Mouse (Mus musculus) MEL (cell line): ENCODE measurements around the gene Cdk5. TPM values are rescaled to one million over a fixed set of nuclear protein-coding genes. Genes with fewer than 3 reads are reported as not detected.

Experiments
- DNase-seq: peaks from one replicate; pipeline ENCODE4 v3.0.0; 2011; ENCODE audit warnings: low read depth, low spot score
- H3K27ac ChIP-seq: 2 replicates; pipeline ENCODE4 v1.5.1; 2012; ENCODE audit warnings: low read depth, mild to moderate bottlenecking, control low read depth, low read length, moderate library complexity; ENCODE audit not compliant: control insufficient read depth
- H3K27me3 ChIP-seq, 2 experiments: fragments of 150-350 bp in 1 of 2; sonication (generic) in 1 of 2; 2 replicates each; pipeline ENCODE4 v1.6.1; 2012; ENCODE audit warnings: low read length in 2 of 2, mild to moderate bottlenecking in 2 of 2, improper control_type of control experiment in 1 of 2, moderate library complexity in 1 of 2; ENCODE audit not compliant: insufficient read depth in 2 of 2, control insufficient read depth in 1 of 2
- H3K36me3 ChIP-seq, 2 experiments: 2 replicates each; pipeline ENCODE4 v1.6.1; 2012 to 2014; ENCODE audit warnings: low read length in 2 of 2, improper control_type of control experiment in 1 of 2, inconsistent platforms in 1 of 2, mild to moderate bottlenecking in 1 of 2; ENCODE audit not compliant: insufficient read depth in 2 of 2, control insufficient read depth in 1 of 2
- H3K4me1 ChIP-seq, 2 experiments: fragments of 150-350 bp in 1 of 2; sonication (generic) in 1 of 2; 2 replicates each; pipeline ENCODE4 v1.6.1; 2012; ENCODE audit warnings: low read length in 2 of 2, improper control_type of control experiment in 1 of 2, mild to moderate bottlenecking in 1 of 2; ENCODE audit not compliant: insufficient read depth in 2 of 2, control insufficient read depth in 1 of 2
- H3K4me3 ChIP-seq, 2 experiments: fragments of 150-350 bp in 1 of 2; sonication (generic) in 1 of 2; 2 replicates each; pipeline ENCODE4 v1.5.1; 2012; ENCODE audit warnings: low read depth in 2 of 2, low read length in 2 of 2, mild to moderate bottlenecking in 2 of 2, moderate library complexity in 2 of 2, control low read depth in 1 of 2, improper control_type of control experiment in 1 of 2; ENCODE audit not compliant: control insufficient read depth in 1 of 2, insufficient read depth in 1 of 2
- H3K79me2 ChIP-seq: 2 replicates; pipeline ENCODE4 v1.6.1; 2012; ENCODE audit warnings: mild to moderate bottlenecking, low read length, moderate library complexity; ENCODE audit not compliant: control insufficient read depth, poor library complexity, insufficient read depth
- H3K9ac ChIP-seq: 2 replicates; pipeline ENCODE4 v1.6.1; 2012; ENCODE audit warnings: low read depth, mild to moderate bottlenecking, control low read depth, low read length, moderate library complexity; ENCODE audit not compliant: control insufficient read depth, poor library complexity, severe bottlenecking
- H3K9me3 ChIP-seq: fragments of 150-350 bp; sonication (generic); replicated peaks from 2 replicates; pipeline ENCODE4 v1.6.1; 2012; ENCODE audit warnings: mild to moderate bottlenecking, low read length, improper control_type of control experiment, moderate library complexity; ENCODE audit not compliant: insufficient read depth
- BHLHE40 ChIP-seq: IDR thresholded peaks from 2 replicates; pipeline ENCODE4 v1.6.1; 2012; ENCODE audit warnings: low read depth, mild to moderate bottlenecking, inconsistent platforms, low read length, improper control_type of control experiment, borderline replicate concordance
- E2F4 ChIP-seq: IDR thresholded peaks from 2 replicates; pipeline ENCODE4 v1.6.1; 2011; ENCODE audit warnings: low read depth, low read length, improper control_type of control experiment, borderline replicate concordance
- ELF1 ChIP-seq: IDR thresholded peaks from 2 replicates; pipeline ENCODE4 v1.6.1; 2014; ENCODE audit warnings: low read depth, mild to moderate bottlenecking, inconsistent platforms, low read length, improper control_type of control experiment, moderate library complexity
- EP300 ChIP-seq, 2 experiments: IDR thresholded peaks; 2 replicates each; pipeline ENCODE4 v1.6.1; 2011; ENCODE audit warnings: improper control_type of control experiment in 2 of 2, low read length in 2 of 2, low read depth in 1 of 2, mild to moderate bottlenecking in 1 of 2
- GABPA ChIP-seq: IDR thresholded peaks from 2 replicates; pipeline ENCODE4 v1.6.1; 2012; ENCODE audit warnings: low read depth, mild to moderate bottlenecking, inconsistent platforms, low read length, improper control_type of control experiment, moderate library complexity
- GATA1 ChIP-seq: IDR thresholded peaks from 2 replicates; pipeline ENCODE4 v1.6.1; 2011; ENCODE audit warnings: low read depth, low read length, improper control_type of control experiment
- MAX ChIP-seq: IDR thresholded peaks from 2 replicates; pipeline ENCODE4 v1.6.1; 2011; ENCODE audit warnings: low read length, improper control_type of control experiment
- MAZ ChIP-seq: IDR thresholded peaks from 2 replicates; pipeline ENCODE4 v1.6.1; 2012; ENCODE audit warnings: low read depth, mild to moderate bottlenecking, inconsistent platforms, low read length, improper control_type of control experiment
- MEF2A ChIP-seq: IDR thresholded peaks from 2 replicates; pipeline ENCODE4 v1.6.1; 2014; ENCODE audit warnings: low read depth, mild to moderate bottlenecking, inconsistent platforms, low read length, improper control_type of control experiment; ENCODE audit not compliant: poor library complexity, insufficient replicate concordance, severe bottlenecking; ENCODE audit errors: extremely low read depth
- MXI1 ChIP-seq: IDR thresholded peaks from 2 replicates; pipeline ENCODE4 v1.6.1; 2011; ENCODE audit warnings: mild to moderate bottlenecking, low read depth, low read length, improper control_type of control experiment
- MYC ChIP-seq: IDR thresholded peaks from 2 replicates; pipeline ENCODE4 v1.6.1; 2011; ENCODE audit warnings: low read depth, mild to moderate bottlenecking, low read length, improper control_type of control experiment, moderate library complexity
- NELFE ChIP-seq: IDR thresholded peaks from 2 replicates; pipeline ENCODE4 v1.6.1; 2011; ENCODE audit warnings: low read depth, low read length, improper control_type of control experiment
- NRF1 ChIP-seq: IDR thresholded peaks from 2 replicates; pipeline ENCODE4 v1.6.1; 2014; ENCODE audit warnings: low read depth, mild to moderate bottlenecking, inconsistent platforms, low read length, improper control_type of control experiment, moderate library complexity; ENCODE audit not compliant: poor library complexity, insufficient read depth, severe bottlenecking
- POLR2A ChIP-seq, 2 experiments: IDR thresholded peaks; 2 replicates each; pipeline ENCODE4 v1.6.1; 2011 to 2012; ENCODE audit warnings: low read length in 2 of 2, mild to moderate bottlenecking in 2 of 2, control low read depth in 1 of 2, improper control_type of control experiment in 1 of 2, low read depth in 1 of 2, moderate library complexity in 1 of 2; ENCODE audit not compliant: control insufficient read depth in 1 of 2, insufficient read depth in 1 of 2, poor library complexity in 1 of 2
- POLR2AphosphoS2 ChIP-seq: IDR thresholded peaks from 2 replicates; pipeline ENCODE4 v1.6.1; 2011; ENCODE audit warnings: low read length, improper control_type of control experiment
- RAD21 ChIP-seq: IDR thresholded peaks from 2 replicates; pipeline ENCODE4 v1.6.1; 2011; ENCODE audit warnings: mild to moderate bottlenecking, low read depth, low read length, improper control_type of control experiment
- RCOR1 ChIP-seq: IDR thresholded peaks from 2 replicates; pipeline ENCODE4 v1.6.1; 2012; ENCODE audit warnings: low read depth, mild to moderate bottlenecking, inconsistent platforms, low read length, improper control_type of control experiment
- SIN3A ChIP-seq: IDR thresholded peaks from 2 replicates; pipeline ENCODE4 v1.6.1; 2012; ENCODE audit warnings: low read length, improper control_type of control experiment, inconsistent platforms
- SMC3 ChIP-seq: IDR thresholded peaks from 2 replicates; pipeline ENCODE4 v1.6.1; 2011; ENCODE audit warnings: low read depth, low read length, improper control_type of control experiment
- TAL1 ChIP-seq: IDR thresholded peaks from 2 replicates; pipeline ENCODE4 v1.6.1; 2012; ENCODE audit warnings: mild to moderate bottlenecking, inconsistent platforms, low read length, moderate library complexity, mixed read lengths
- TCF12 ChIP-seq: IDR thresholded peaks from 2 replicates; pipeline ENCODE4 v1.6.1; 2014; ENCODE audit warnings: low read depth, mild to moderate bottlenecking, inconsistent platforms, low read length, improper control_type of control experiment, moderate library complexity
- USF1 ChIP-seq: IDR thresholded peaks from 2 replicates; pipeline ENCODE4 v1.6.1; 2014; ENCODE audit warnings: low read depth, mild to moderate bottlenecking, inconsistent platforms, low read length, improper control_type of control experiment, moderate library complexity
- USF2 ChIP-seq, 2 experiments: IDR thresholded peaks; 2 replicates each; pipeline ENCODE4 v1.6.1; 2011 to 2012; ENCODE audit warnings: improper control_type of control experiment in 2 of 2, low read length in 2 of 2, borderline replicate concordance in 1 of 2, inconsistent platforms in 1 of 2, low read depth in 1 of 2, mild to moderate bottlenecking in 1 of 2; ENCODE audit not compliant: insufficient read depth in 1 of 2
- ZC3H11A ChIP-seq: IDR thresholded peaks from 2 replicates; pipeline ENCODE4 v1.6.1; 2012; ENCODE audit warnings: low read depth, mild to moderate bottlenecking, inconsistent platforms, low read length, improper control_type of control experiment
- ZMIZ1 ChIP-seq: IDR thresholded peaks from 2 replicates; pipeline ENCODE4 v1.6.1; 2012; ENCODE audit warnings: low read depth, mild to moderate bottlenecking, inconsistent platforms, low read length, improper control_type of control experiment, moderate library complexity
- ZNF384 ChIP-seq: IDR thresholded peaks from 2 replicates; pipeline ENCODE4 v1.6.1; 2012; ENCODE audit warnings: low read depth, mild to moderate bottlenecking, inconsistent platforms, low read length, improper control_type of control experiment
- polyA plus RNA-seq, 2 experiments: library from polyadenylated mRNA; stranded (reverse) in 1 of 2; unstranded in 1 of 2; fragments of >175 nt in 1 of 2; fragments of >200 nt in 1 of 2; gene quantifications; 2 replicates each; pipeline versions ENCODE4 v1.2.1 to v1.2.4; 2012; ENCODE audit warnings: low replicate concordance in 2 of 2, low read depth in 1 of 2; ENCODE audit not compliant: insufficient read length in 2 of 2, insufficient read depth in 1 of 2, missing spikeins in 1 of 2
- total RNA-seq: library from RNA; depleted of rRNA; stranded (reverse); fragments of 300-350 nt; gene quantifications from 2 replicates; pipeline ENCODE4 v1.2.3, GENCODE M21; 2012

The Cdk5 gene
- total and polyA plus RNA-seq, 3 experiments: 24.8 to 82.6 TPM; not detected in 1

- peak overlapping the region; percentile 48 for H3K9ac ChIP-seq
- H3K9me3 ChIP-seq: no peaks in the 10 kb centered on the region
- peak; percentile 80 for DNase-seq
- peak overlapping the region; percentile 53 for H3K27ac ChIP-seq
- no peaks in the 10 kb centered on the region for H3K27me3 ChIP-seq
- H3K79me2 ChIP-seq: peaks cover 8% of the 10 kb centered on the region
- peaks cover 0 to 56% of the 10 kb centered on the region in 2 experiments; a peak in 2 of 4 replicates for H3K36me3 ChIP-seq
- peak overlapping the region in 1 of 2 experiments; percentile 10; a peak in 1 of 4 replicates for H3K4me3 ChIP-seq
- peaks cover 22 to 76% of the 10 kb centered on the region in 2 experiments for H3K4me1 ChIP-seq
- TF ChIP-seq POLR2AphosphoS2 (no peak), TCF12 (0 out of 2 replicates have a peak, but pooled peaks have one; percentile 43), TAL1 (no peak), MAZ (no peak), POLR2A (IDR thresholded peaks at IDR 0.05; ENCODE audit: control insufficient read depth in 1 of 2, insufficient read depth in 1 of 2, low read depth in 1 of 2, low read length in 2 of 2, poor library complexity in 1 of 2) (no peak), SIN3A (no peak; the same call in none of the 2 replicates), RCOR1 (no peak), USF1 (no peak), MXI1 (peak; percentile 89), NRF1 (no peak), ZC3H11A (no peak), ELF1 (no peak), SMC3 (no peak), NELFE (no peak), ZMIZ1 (no peak), MEF2A (no peak), EP300 (IDR thresholded peaks at IDR 0.05; ENCODE audit: low read depth in 1 of 2, low read length in 2 of 2) (0 out of 4 replicates have a peak, but pooled peaks of 1 of the 2 experiments have one; percentile 19), ZNF384 (no peak), E2F4 (peak; percentile 31; the same call in 1 of the 2 replicates), USF2 (IDR thresholded peaks at IDR 0.05; ENCODE audit: borderline replicate concordance in 1 of 2, insufficient read depth in 1 of 2, low read depth in 1 of 2, low read length in 2 of 2) (no peak), BHLHE40 (no peak), MAX (peak; percentile 91), RAD21 (no peak), MYC (peak; percentile 75; the same call in 1 of the 2 replicates), GATA1 (no peak), GABPA (no peak)
- TF ChIP-seq, all 39 proteins: peak for 6
Observed at GRCm38 (mm10) chr5:24381486-24381885, 41.8 kb downstream of the Cdk5 start.
